Mouse (Mus musculus) stomach, postnatal 0 days (tissue): ENCODE data around the gene Chp2. TPM values are rescaled to one million over a fixed set of nuclear protein-coding genes. Genes with fewer than 3 reads are reported as not detected.

Source experiments
- ATAC-seq: fragments of 200-750 bp; cut with Nextera tagmentation; 2 replicates; pipeline ENCODE4 v1.8.0; 2017; ENCODE audit not compliant: low FRiP score, low TSS enrichment
- DNase-seq: peaks from one replicate; pipeline ENCODE4 v3.0.0-alpha.2; 2016; ENCODE audit warnings: low spot score
- H3K27ac ChIP-seq: fragments of 300-500 bp; sonication (generic); replicated peaks from 2 replicates; pipeline ENCODE4 v1.5.1; 2014; ENCODE audit warnings: mild to moderate bottlenecking, control low read depth
- H3K27me3 ChIP-seq: fragments of 300-500 bp; sonication (generic); 2 replicates; pipeline ENCODE4 v1.6.1; 2014; ENCODE audit warnings: low read length; ENCODE audit not compliant: control insufficient read depth, insufficient read depth
- H3K36me3 ChIP-seq: fragments of 300-500 bp; sonication (generic); 2 replicates; pipeline ENCODE4 v1.6.1; 2014; ENCODE audit warnings: low read length, mixed read lengths; ENCODE audit not compliant: control insufficient read depth, insufficient read depth
- H3K4me1 ChIP-seq: fragments of 300-500 bp; sonication (generic); replicated peaks from 2 replicates; pipeline ENCODE4 v1.6.1; 2014; ENCODE audit warnings: antibody characterized with exemption; ENCODE audit not compliant: control insufficient read depth, insufficient read depth
- H3K4me2 ChIP-seq: fragments of 300-500 bp; sonication (generic); replicated peaks from 2 replicates; pipeline ENCODE4 v1.6.1; 2014; ENCODE audit warnings: low read depth, mild to moderate bottlenecking, control low read depth, moderate library complexity
- H3K4me3 ChIP-seq: fragments of 300-500 bp; sonication (generic); 2 replicates; pipeline ENCODE4 v1.5.1; 2014; ENCODE audit warnings: low read depth, low read length, control low read depth
- H3K9ac ChIP-seq: fragments of 300-500 bp; sonication (generic); 2 replicates; pipeline ENCODE4 v1.6.1; 2014; ENCODE audit warnings: mild to moderate bottlenecking, low read length, control low read depth, mixed read lengths
- H3K9me3 ChIP-seq: fragments of 300-500 bp; sonication (generic); 2 replicates; pipeline ENCODE4 v1.6.1; 2016; ENCODE audit warnings: low read length; ENCODE audit not compliant: control insufficient read depth
- CTCF ChIP-seq: IDR thresholded peaks from 2 replicates; pipeline ENCODE4 v1.5.1; 2016; ENCODE audit warnings: antibody characterized with exemption, low read depth, mild to moderate bottlenecking, moderate library complexity
- EP300 ChIP-seq: optimal IDR thresholded peaks from 2 replicates; pipeline ENCODE3; 2016; ENCODE audit warnings: antibody characterized with exemption
- WGBS: fragments of 180-500 bp; shearing (Covaris S2); extraction: QIAGEN DNeasy Blood & Tissue Kit; methylation state at CpG from one replicate; pipeline ENCODE4 v1.1.7; 2014; 5-methylcytosine and 5-hydroxymethylcytosine counted together
- polyA plus RNA-seq: library from polyadenylated mRNA; unstranded; fragments of >200 nt; fragmentation: Nextera tagmentation; extraction: Ambion mirVana; gene quantifications from 2 replicates; pipeline ENCODE4 v1.2.1, GENCODE M21; 2015

The Chp2 gene
- polyA plus RNA-seq, 1 experiment from 2014 or later = 1.7 TPM

DNA sequence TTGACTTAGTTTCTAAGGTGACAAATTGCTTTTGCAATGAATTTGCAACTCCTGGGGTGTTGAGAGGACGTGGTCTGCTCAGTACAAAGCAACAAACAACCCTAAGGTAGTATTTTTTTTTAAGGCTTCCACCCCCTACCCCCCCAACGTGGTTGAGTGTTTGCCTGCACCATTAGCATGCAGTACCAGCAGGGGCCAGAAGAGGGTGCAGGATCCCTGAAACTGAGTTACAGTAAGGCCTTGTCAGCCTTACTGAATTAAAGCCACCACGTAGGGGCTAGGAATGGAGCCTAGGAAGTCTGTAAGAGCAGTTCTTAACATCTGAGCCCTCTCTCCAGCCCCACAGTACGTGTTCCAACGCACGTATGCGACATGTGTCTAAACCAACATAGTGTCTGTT lies 29.8 kb upstream of the Chp2 start:
- Histone ChIP-seq H3K9ac (no peak overlapping the region), H3K4me1 (no peaks in the 10 kb centered on the region), H3K4me2 (no peak overlapping the region), H3K36me3 (no peaks in the 10 kb centered on the region), H3K4me3 (no peak overlapping the region), H3K27ac (no peak overlapping the region), H3K27me3 (no peaks in the 10 kb centered on the region), H3K9me3 (no peaks in the 10 kb centered on the region)
- WGBS = 32% methylated on average over 7 of the region's 7 CpGs
- ATAC-seq (no peak; the same call in 1 of the 2 replicates), DNase-seq (peak; percentile 85)
- TF ChIP-seq CTCF (peak; percentile 87), EP300 (no peak)

DNA sequence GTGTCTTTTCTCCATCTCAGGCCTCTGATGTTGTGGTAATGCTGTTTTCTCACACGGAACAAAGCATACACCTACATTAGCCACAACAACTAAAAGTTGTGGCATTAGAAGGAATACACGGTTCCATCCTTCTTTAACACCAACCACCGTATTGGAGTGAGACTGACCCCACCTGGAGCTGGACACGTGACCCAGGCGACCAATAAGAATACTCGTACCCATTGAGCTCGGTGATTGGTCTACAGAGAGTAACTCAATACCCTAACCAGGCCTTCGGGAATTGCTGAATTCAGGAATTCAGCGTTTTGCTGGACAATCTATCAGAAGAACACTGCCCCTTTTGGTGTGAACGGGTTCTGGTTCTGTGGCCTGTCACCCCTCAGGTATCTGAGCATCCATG lies 28.2 kb upstream of the Chp2 start:
- no peaks in the 10 kb centered on the region for H3K36me3 ChIP-seq
- ATAC-seq (no peak), DNase-seq (no peak)
- no peak overlapping the region for H3K4me2 ChIP-seq
- no peak overlapping the region for H3K9ac ChIP-seq
- no peaks in the 10 kb centered on the region for H3K9me3 ChIP-seq
- H3K27me3 ChIP-seq = no peaks in the 10 kb centered on the region
- WGBS = 64% methylated on average over 10 of the region's 10 CpGs
- TF ChIP-seq EP300 = no peak
- no peak for TF ChIP-seq CTCF
- no peak overlapping the region for H3K27ac ChIP-seq
- no peaks in the 10 kb centered on the region for H3K4me1 ChIP-seq
- H3K4me3 ChIP-seq = no peak overlapping the region

DNA sequence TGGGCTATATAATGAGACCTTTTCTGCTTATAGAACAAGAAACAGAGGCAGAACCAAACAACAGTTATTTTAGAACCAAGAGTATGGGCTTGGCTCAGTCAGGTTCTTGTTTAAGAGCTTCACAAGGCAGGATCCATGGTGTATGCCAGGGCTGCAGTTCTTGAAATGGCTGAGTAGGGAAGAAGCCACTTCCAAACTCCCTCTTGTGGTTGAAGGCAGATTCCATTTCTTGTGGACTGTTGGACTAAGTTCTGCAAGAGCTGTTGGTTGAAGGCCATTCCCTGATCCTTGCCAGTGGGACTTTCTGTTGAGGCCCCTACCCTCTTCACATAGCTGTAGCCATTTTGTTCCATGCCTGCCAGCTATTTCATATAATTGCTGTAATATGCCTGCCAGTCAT lies 25.4 kb upstream of the Chp2 start:
- ATAC-seq = no peak
- Histone ChIP-seq H3K4me2 (no peak overlapping the region), H3K27me3 (no peaks in the 10 kb centered on the region), H3K4me1 (no peaks in the 10 kb centered on the region), H3K27ac (no peak overlapping the region), H3K9ac (no peak overlapping the region), H3K36me3 (no peaks in the 10 kb centered on the region), H3K4me3 (no peak overlapping the region), H3K9me3 (no peaks in the 10 kb centered on the region)
- no peak for TF ChIP-seq EP300
- peak; percentile 62 for TF ChIP-seq CTCF
- DNase-seq = no peak

DNA sequence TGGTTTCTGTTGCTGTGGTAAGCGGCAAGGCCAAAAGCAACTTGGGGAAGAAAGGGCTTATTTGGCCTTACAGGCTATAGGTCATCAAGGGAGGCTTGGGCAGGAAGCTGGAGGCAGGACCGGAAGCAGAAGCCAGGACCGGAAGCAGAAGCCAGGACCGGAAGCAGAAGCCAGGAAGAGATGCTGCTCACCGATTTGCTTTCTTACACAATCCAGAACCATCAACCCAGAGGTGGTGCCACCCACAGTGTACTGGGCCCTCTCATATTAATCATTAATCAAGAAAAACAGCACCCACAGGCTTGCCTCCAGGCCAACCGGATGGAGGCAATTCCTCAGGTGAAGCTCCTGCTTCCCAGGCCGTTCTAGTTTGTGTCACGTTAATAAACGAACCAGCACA lies 22.5 kb upstream of the Chp2 start:
- DNase-seq = peak; percentile 33
- Histone ChIP-seq H3K27me3 (no peaks in the 10 kb centered on the region), H3K27ac (no peak overlapping the region), H3K4me1 (no peaks in the 10 kb centered on the region), H3K36me3 (no peaks in the 10 kb centered on the region), H3K4me3 (no peak overlapping the region), H3K9ac (no peak overlapping the region), H3K9me3 (no peaks in the 10 kb centered on the region), H3K4me2 (no peak overlapping the region)
- peak; percentile 80 for ATAC-seq
- no peak for TF ChIP-seq EP300
- TF ChIP-seq CTCF = no peak
- WGBS = 73% methylated on average over 9 of the region's 9 CpGs

- no peaks in the 10 kb centered on the region for H3K9me3 ChIP-seq
- no peaks in the 10 kb centered on the region for H3K4me1 ChIP-seq
- peak; percentile 61 for DNase-seq
- TF ChIP-seq CTCF = peak; percentile 85
- no peak for TF ChIP-seq EP300
- ATAC-seq = no peak
- no peak overlapping the region for H3K27ac ChIP-seq
- H3K9ac ChIP-seq = no peak overlapping the region
- no peaks in the 10 kb centered on the region for H3K36me3 ChIP-seq
- H3K4me2 ChIP-seq = no peak overlapping the region
- WGBS = 30% methylated on average over 4 of the region's 4 CpGs
- no peak overlapping the region for H3K4me3 ChIP-seq
- H3K27me3 ChIP-seq = no peaks in the 10 kb centered on the region
Measured at GRCm38 (mm10) chr7:122197306-122197705, 22.0 kb upstream of the Chp2 start.

DNA sequence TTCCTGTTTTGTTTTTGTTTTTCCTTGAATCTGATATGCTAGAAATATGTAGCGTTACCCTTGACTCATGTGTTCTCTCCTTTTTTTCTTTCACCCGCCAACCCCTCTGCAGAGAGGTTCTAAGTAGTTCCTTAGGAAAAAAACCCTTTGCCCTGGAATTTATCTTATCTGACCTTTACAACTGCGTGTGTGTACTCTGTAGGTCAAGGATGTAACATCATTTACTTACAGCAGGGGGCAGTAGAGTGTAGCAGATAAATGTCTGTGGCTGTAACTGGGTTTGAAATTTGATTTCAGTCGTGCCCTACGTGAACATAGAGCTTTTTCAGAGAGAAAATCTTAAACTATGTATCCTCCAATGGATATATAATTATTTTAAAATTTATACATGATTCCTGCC lies 20.0 kb upstream of the Chp2 start:
- Histone ChIP-seq H3K9ac (no peak overlapping the region), H3K27me3 (no peaks in the 10 kb centered on the region), H3K36me3 (no peaks in the 10 kb centered on the region), H3K4me1 (no peaks in the 10 kb centered on the region), H3K4me2 (no peak overlapping the region), H3K9me3 (no peaks in the 10 kb centered on the region), H3K27ac (no peak overlapping the region), H3K4me3 (no peak overlapping the region)
- 23% methylated on average over 5 of the region's 5 CpGs for WGBS
- DNase-seq (no peak), ATAC-seq (peak; percentile 62)
- TF ChIP-seq CTCF = peak; percentile 87
- no peak for TF ChIP-seq EP300
